Mouse (Mus musculus): Measurements from ENCODE around the gene Tm6sf2. TPM values are rescaled to one million over a fixed set of nuclear protein-coding genes. Genes with fewer than 3 reads are reported as not detected.
A peak's percentile ranks its signal among the peaks of the same experiment; 100 is the strongest.

Tm6sf2 gene
- polyA plus RNA-seq, 2 experiments from 2014 or later = 0.60 to 1.1 TPM

DNA sequence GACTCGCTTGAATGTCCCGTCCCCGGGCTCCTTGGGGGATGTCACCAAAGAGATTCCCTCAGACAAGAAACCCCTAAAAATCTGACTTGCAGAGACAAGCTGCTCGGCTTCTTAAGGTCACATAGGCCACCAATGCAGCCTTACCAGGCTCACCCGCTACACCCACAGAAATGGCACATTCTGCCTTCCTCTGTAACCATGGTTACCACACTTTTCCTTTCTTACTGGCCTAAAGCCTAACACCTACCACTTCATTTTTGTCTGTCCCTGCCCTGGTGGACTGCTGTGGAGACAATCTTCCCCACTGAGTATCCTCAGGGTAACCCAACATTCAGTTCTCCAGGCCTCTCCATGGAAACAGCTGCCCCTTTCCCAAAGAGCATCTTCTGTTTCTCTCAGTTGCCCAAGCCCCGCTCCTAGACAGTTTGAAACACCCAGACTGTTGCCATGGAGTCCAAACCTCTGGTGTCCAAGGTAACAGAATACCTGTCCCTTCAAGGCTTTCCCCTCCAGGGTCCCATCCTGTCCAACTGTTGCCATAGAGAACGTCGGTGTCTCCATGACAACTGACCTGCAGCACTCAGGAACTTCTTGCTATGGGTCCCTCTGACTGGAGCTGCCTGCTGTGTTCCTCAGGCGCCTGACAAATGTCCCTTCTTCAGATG, 16.7 kb downstream of the Tm6sf2 start:
- no peak for ATAC-seq

DNA sequence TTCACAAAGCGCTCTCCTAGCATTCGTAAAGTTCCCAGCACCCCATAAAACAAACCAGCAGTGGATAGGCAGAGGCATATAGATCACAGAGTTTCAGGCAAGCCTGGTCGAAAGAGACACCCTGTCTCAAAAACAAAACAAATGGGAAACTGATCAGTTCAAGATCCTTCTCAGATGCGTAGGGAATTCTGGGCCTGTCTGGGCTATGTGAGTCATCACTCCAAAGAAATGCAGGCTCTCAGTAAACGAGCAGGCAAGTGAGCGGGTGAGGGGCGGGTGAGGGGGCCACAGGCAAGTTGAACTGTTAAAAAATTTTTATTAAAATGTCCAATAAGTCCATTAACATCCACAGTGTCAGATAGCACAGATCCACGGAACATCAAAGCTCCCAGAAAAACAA, 20.1 kb downstream of the Tm6sf2 start:
- no peak for ATAC-seq

DNA sequence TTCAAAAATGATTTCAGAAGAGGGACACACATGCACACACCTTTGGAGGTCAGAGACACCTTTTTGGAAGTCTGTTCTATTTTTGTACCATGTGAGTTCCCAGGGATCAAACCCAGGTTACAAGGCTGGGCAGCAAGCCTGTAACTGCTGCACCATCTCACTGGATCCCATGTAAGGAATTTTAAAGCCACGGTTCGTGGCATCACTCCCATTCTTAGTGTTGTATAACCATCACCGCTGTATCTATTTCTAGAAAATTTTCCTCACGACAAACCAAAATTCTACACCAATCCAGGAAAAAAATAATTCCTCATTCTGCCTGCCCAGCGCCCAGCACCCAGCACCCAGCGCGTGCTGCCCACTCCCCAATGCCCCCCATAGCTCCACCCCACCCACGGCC, 26.6 kb downstream of the Tm6sf2 start:
- no peak for ATAC-seq

DNA sequence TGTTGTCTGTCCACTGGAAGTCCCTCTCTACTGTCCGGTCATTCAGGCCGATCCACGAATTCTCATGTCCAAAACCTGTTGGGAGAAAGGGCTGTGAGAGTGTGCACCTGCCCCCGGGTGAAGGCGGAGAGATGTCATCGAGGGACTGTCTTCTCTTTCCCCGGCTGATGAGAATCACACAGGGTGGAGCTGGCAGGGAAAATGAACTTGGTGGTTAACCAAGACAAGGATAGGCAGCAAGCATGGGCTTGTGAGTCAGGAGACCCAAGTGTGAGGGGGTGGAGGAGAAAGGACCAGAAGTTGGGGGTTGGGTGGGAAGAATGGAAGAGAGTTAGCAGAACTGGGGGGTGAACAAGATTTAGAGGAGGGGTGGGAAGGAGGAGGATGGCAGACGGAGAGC, 27.5 kb downstream of the Tm6sf2 start:
- no peak for ATAC-seq

DNA sequence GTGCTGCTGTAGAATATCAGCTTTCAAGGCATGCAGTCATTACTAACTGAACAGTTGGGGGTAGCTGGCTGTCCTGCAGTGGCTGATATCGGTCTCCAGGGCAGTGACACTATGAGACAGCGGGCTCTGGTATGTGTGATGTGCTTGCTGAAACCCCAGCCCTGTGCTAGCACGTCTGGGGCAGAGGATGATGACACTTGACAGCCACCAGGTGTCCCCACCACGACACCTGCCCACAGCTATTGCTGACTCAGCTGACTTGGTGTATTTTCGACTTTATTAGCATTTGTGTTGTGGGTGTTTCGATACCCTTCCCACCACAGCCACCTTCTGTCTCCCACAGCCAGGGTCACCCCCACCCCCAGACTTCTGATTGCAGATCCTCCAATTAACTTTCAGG, 31.8 kb downstream of the Tm6sf2 start:
- ATAC-seq = peak; percentile 74

DNA sequence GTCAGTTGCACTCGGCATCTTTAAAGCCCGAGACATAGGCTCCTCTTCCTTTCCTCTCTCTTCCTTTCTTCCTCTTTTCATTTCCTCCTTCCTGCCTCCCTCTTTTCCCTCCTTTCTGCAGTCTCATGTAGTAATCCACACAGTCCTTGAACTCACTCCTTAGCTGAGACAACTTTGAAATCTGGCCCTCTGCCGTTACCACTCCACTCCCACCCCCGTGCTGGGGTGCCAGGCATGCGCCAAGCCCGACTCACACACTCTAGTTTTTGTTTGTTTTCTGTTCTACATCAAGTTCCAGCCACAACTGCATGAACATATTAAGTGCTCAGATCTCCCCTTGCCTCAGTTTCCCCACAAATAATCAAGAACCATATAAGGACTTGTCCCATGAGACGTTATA, 32.2 kb downstream of the Tm6sf2 start:
- no peak for ATAC-seq

GRCm38 (mm10) chr8:70110451-70110850, 37.7 kb downstream of the Tm6sf2 start:
- no peak for ATAC-seq

GRCm38 (mm10) chr8:70111192-70111795, 38.6 kb downstream of the Tm6sf2 start:
- no peak for ATAC-seq

DNA sequence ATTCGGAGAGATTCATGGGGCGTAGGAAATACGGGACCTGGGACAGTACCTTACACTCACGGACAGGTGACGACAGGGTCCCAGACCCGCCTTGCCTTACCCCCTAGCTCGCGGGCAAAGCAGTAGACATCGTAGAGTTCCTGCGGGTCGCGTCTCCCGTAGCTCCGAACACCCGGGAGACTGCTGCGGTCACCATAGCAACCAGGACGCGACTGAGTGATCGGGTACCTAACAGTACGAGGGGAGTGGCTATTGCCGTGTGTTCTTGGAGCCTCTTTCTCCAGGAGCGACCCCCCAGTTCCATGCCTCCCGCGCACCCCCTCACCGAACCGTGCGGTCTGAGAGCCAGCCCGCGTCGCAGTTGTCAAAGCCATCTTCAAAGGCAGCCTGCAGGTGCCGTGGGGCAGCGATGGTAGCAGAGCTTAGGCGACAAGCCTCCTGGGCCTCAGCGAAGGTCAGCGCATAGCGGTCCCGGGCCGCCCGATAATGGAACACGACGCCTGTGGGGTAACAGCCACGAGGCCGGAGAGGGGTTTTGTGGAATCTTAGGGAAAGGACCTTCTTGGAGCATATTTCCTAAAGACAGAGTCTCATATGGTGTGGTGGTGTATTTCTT, 39.8 kb downstream of the Tm6sf2 start:
- ATAC-seq = no peak

DNA sequence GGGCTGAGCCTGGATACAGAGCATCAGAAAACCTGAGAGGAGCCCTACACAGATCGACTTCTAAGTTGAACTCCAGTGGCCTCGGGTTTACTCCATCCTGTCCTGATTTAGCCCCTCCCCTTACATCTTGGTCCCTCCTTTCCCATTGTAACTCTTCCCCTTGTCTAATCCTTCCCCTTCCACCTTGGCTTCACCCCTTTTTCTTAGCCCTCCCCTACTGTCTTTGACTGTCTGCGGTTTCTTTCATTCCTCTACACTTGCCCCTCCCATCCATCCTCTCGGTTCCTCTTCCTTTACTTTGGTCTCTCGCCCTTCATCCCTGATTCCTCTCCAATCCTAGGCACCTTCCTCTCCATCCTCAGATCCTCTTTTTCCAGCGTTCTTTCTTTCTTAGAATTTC, 41.8 kb downstream of the Tm6sf2 start:
- no peak for ATAC-seq

- no peak for ATAC-seq
These were observed 42.2 kb downstream of the Tm6sf2 start for GRCm38 (mm10) chr8:70114892-70115291.

- no peak for ATAC-seq
These were observed 44.9 kb downstream of the Tm6sf2 start for GRCm38 (mm10) chr8:70117611-70118010.

DNA sequence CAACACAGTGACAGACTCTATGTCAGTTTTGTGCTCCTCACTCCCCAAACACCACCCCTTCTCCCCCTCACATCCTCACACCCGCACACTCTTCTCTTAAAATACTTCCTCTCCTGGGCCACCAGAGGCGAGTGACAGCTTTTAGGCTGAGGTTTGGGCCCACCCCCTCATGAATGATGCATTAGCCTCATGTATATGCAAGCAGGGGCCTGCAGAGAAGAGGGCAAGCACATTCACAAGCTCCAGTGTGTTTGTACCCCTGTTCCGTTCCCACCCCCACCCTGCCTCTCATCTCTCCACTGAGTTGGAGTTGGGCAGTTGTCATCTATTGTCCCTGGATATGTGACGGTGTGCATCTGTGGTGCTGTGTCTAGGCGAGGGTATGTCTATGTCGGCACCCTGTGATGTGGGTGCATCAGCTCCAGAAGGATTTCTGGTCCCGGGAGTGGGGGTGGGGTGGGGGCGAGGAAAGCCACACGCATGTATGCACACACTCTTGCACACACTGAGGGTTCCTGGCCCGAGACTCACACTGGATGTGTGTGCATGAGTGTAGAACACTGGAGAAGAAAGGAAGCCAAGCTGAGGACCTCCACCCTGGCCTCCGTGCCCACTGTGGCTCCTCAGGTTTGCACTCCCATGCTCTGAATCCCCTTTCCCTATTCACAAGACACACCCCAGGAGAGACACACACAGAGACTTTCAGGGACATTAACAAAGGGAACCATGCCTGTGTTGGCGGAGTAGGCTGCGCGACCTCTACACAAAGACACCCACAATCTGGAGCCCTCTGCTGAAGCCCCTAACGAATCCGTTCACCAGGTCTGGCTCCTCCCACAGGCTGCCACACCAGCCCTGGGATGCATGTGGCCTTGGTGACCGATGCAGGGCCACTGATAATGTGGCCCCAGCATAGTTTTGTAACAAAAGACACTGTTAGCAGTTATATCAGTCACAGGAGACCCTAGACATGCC, 46.3 kb downstream of the Tm6sf2 start:
- no peak for ATAC-seq

- no peak for ATAC-seq
These were observed 47.9 kb downstream of the Tm6sf2 start, which contains the start of gene Ncan for GRCm38 (mm10) chr8:70120667-70121066. Ncan (minus strand) TSS chr8:70120873.

DNA sequence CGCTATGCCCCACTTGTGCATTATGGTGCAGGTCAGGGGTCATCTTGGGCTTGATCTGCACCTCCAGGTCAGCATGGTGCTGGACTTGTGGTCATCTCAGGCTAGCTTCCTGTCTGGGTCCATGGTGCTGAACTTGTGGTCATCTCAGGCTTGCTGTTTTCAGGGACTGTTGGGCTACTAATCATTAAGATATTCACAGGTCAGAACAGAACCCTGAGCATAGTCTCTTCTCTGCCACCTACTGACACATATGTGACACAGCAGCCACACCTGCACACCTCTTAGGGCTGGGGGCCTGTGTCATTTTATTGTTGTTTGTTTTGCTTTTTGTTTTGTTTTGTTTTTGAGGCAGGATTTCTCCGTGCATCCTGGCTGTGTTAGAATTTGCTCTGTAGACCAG, 50.1 kb downstream of the Tm6sf2 start:
- peak; percentile 60 for ATAC-seq

DNA sequence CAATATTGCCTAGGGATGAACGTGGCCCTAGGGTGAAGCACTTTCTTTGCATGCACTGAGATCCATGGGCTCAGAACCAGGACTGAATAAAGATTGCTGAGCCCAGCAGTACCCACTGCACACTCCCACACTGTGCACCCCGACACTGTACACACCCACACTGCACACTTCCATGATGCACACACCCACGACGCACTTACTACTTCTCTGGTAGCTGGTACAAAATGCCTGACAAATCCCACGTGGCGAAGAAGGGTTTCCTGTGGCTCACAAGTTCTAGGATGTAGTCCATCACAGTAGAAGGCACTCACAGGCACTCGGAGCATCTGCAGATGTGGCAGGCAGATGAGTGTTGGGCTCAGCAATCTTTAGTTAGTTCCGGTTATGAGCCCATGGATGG, 52.3 kb downstream of the Tm6sf2 start:
- ATAC-seq = no peak

GRCm38 (mm10) chr8:70128435-70128834, 55.7 kb downstream of the Tm6sf2 start:
- no peak for ATAC-seq

DNA sequence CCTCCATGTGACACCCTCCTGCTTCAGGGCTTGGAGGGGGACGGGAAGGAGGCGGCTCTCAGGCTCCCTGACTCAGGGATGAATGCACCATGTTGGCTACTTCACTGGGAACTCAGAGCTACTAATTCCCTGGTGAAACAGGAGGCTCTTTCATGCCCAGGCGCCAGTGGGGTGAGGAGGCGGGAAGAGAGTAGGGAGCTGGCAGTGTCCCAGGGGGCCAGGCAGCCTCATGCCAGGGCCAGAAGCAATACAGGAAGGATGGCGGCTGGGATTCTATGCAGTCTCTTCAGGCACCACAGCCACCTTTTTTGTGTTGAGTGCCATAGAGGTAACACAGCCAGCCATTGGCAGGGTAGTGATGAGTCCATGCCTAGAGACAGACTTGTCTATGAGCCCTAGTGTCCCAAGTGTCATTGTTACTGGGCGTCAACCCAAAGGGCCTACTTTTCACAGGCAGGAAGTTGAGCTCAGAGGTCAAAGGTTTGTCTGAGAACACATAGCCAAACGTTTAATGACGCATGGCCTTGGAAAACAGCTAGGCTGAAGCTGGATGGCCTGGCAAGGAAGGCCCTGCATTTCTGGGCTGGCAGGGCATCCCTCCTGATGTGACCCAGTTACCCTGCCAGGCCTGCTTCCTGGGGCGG, 56.7 kb downstream of the Tm6sf2 start:
- no peak for ATAC-seq
